Mouse (Mus musculus) layer of hippocampus, postnatal 36 days (tissue): ENCODE data around the gene Arhgef33. TPM values are rescaled to one million over a fixed set of nuclear protein-coding genes. Genes with fewer than 3 reads are reported as not detected.
"Not testable (repeated sequence)": the region's sequence is repeated elsewhere in the genome, so short reads cannot be mapped to it uniquely, and the experiment has no call there.

Experiments used
- DNase-seq, 2 experiments: peaks; one replicate each; pipeline ENCODE4 v3.0.0; 2022
- total RNA-seq, 2 experiments: library from RNA; stranded (reverse); gene quantifications; 2 replicates each; pipeline ENCODE4 v1.2.3; 2021

Arhgef33 gene
- total RNA-seq, 2 experiments from 2014 or later: 2.3 to 3.3 TPM

DNA sequence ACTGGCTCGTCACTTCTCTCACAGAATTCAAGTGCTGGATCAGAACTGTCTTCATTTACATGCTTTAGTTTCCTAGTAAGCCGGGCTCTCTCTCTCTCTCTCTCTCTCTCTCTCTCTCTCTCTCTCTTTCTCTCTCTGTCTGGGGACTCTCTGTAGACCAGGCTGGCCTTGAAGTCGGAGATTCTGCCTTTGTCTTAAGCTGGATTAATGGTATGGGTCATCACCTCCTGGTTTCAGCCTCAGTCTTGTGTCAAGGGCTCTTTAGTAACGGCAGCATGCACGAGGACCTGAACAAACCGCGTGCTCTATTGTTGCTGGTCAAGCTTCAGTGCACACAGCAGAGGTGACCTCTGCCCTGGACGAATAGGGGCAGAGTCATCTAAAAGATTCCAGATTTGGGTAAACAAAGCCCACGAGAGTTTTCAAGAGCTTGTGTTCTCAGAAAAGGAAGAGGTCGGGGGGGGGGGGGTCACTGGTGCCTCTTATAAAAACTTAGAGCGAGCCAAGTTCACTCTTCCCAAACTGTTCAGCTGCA, 39.5 kb downstream of the Arhgef33 start:
- no peak for DNase-seq

DNA sequence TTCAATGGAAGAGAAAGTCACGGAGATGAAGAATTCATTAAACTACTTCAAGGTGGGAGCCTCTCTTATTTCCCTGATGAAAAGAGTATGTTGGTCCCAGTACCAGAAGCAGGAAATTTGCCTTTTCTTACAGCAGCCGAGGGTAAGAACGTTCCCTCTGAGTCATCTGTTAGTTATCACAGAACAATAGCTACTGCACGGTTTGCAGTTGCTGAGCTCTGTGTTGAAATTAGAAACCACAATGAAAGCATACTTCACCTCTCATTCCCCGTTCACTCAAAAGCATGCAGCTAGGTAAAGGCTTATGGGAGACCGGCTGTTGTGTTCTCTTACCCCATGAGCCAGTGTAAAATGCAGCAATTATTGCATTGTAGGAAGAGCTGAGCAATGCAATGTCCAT, 40.0 kb downstream of the Arhgef33 start:
- no peak for DNase-seq

- DNase-seq: no peak
Measured at GRCm38 (mm10) chr17:80360245-80360644, 53.0 kb downstream of the Arhgef33 start.

- DNase-seq: no peak
Measured at GRCm38 (mm10) chr17:80367276-80367675, 60.1 kb downstream of the Arhgef33 start.

DNA sequence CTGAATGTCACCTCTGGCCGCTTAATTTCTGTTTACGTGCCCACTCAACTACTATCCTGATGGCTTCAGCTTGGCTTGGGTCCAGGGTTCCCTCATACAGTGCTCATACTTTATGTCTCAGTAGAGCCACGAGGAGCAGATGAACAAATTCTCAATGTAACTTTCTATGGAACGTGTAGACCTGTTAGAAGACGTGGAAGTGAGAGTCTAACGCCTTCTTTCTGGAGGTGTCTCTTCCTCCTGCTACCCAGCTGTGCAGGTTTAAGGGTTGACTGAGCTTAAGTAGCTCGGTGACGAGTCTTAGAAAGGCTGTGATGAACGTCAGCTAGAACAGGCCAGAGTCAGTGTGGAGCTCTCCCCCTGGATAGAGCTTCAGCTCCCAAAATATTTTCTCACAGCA, 61.4 kb downstream of the Arhgef33 start:
- no peak for DNase-seq

DNA sequence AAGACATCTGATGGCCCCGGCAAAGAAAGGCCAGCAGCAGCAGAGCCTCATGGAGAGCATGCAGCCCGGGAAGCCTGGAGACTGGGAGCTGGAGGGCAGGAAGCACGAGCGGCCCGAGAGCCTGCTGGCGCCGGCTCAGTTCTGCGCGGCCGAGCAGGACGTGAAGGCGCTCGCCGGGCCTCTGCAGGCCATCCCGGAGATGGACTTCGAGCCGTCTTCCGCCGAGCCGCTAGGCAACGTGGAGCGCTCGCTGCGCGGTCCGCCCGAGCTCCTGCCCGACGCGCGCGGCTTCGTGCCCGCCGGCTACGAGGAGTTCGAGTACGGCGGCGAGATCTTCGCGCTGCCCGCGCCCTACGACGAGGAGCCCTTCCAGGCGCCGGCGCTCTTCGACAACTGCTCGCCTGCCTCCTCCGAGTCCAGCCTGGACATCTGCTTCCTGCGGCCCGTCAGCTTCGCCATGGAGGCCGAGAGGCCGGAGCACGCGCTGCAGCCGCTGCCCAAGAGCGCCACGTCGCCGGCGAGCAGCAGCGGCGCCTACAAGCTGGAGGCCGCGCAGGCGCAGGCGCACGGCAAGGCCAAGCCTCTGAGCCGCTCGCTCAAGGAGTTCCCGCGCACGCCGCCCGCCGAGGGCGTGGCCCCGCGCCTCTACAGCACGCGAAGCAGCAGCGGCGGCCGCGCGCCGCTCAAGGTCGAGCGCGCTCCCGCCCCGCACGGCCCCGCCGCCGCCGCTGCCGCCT, 66.0 kb downstream of the Arhgef33 start, which contains the start of gene Gm10190:
Gene Gm10190, minus strand, starts transcription at position 553 of the 737 bp plus-strand sequence.
- peak; percentile 82 to 84 for DNase-seq

DNA sequence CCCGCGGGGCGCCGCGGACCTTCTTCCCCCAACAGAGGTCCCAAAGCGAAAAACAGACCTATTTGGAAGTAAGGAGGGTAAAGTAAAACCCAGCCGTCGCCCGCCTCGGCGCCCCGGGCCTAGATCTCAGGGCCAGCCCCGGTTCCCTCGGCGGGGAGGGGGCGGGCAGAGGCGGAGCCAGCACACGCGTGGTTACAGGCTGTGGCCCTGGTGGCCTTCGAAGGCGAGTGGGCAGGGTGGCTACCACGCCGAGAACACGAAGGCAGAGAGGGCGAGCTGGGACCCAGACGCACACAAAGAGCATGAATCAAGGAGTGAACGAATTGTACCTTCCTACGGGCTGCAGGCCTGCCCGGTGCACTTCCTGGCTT, 66.5 kb downstream of the Arhgef33 start:
- DNase-seq: no peak

- not testable (repeated sequence) for DNase-seq
Measured at GRCm38 (mm10) chr17:80378386-80378785, 71.2 kb downstream of the Arhgef33 start.

DNA sequence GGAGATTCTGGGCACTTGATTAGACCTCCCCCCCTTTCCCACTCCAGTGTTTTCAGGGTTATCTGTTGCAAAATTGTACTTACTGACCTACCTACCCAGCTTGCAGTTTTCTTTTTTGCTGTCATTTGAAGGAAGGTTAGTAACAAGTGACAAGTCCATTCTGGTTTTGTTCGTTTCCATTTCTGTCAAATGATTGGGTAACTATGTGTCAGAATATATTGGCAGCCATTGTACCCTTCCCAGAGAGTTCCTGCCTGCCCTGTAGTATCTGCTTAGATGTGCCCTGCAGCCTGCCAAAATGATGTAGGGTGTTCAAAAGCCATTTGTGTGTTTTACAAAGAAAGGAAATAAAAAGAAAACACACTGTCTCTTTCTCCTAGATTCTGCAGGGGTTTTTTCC, 78.5 kb downstream of the Arhgef33 start:
- no peak for DNase-seq

DNA sequence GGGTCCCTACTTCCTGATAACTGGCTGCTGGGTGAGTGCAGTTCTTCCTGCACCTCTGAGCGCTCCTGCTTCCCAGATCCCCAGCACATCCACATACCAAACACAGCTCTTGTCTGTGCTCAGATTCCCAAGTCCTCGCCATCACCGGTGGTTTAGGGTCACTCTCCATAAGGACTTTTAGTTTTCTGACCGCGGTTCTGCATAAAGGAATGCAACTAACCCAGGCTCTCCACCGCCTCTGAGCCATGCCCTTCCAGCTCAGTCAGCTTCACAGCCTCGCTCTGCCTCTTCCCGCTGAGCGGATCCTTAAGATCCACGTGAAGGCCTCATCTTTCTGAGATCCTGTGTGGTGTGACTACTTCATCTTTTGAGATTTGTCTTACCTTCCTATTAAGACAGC, 82.8 kb downstream of the Arhgef33 start:
- no peak for DNase-seq

DNA sequence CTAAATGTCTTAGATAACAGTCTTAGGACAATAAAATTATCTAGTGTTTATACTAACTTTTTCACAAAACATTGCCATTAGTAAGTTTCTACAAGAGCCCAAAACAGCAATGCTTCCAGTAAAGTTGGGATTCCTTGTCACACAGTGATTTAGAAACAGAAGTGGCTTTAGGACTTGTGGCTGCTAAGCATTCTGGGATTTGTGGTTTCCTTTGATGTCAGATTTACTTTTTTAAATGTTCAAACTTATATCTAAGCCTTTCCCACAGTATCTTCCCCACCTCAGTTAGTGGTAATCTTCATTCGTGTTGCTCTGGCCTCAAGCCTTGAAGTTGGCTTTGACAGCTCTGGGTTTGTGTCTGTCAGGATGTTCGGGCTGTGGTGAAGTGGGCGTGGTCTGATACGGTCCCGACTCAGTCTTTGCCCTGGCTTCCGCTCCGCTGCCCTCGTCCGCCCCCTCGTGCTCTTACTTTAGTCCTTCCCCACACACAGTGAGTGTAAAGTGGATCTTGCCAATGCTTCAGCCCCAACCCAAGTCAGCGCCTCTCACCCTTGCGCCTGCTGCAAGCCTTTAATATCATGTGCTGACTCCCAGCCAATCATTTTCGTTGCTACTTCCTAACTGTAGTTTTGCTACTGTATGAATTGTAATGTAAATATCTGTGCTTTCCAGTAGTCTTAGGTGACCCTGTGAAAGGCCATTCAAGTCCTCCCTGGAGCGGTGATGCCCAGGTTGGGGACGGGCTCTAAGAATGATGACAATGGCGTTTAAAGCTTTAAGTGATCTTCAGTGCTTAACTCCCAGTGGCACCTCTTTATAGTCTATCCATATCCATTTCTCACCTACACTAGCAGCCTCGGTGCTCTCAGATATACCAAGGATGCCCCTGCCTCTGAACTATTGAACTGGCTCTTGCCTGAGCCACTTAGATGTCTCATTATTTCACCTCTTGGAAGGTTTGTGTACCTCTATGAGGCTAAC, 84.5 kb downstream of the Arhgef33 start:
- peak; percentile 14 to 27 for DNase-seq

DNA sequence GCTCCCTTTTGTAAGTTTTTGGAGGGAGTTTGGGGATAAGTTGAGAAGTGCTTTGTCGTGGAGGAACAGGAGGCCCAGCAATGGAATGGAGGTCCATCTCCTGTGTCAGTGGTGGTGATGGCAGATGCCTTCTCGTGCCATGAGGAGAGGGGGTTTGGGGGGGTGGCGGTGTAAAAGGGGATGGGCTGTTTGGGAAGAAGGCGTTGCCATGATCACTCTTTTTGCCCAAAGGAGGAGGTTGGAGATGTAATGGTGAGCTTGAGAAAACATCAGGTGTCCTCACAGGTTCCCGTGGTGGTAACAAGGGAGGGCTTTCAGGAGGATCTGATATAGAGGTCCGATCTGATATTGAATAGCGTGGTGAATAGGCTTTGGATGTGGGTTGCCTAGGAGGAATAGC, 91.0 kb downstream of the Arhgef33 start:
- no peak for DNase-seq

DNA sequence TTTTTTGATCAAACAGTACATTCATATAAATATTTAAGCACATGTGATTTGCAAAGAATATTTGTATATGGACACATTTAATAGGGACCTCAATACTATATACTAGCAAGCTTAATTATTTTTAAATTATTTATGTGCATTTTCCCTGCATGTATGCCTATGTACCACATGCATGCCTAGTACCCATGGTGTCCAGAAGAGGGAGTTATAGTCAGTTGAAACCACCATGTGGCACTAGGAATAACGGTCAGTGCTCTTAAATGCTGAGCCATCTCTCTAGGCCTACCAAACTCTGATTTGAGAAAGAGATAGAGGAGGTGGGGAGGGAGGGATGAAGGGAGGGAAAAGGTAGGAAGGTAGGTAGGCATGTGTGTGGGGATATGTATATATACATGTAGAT, 104.0 kb downstream of the Arhgef33 start:
- DNase-seq: no peak

GRCm38 (mm10) chr17:80418572-80419210, 111.5 kb downstream of the Arhgef33 start:
- DNase-seq: no peak

- no peak for DNase-seq
Measured at GRCm38 (mm10) chr17:80420998-80421397, 113.8 kb downstream of the Arhgef33 start.

- DNase-seq: no peak
Measured at GRCm38 (mm10) chr17:80426171-80426570, 119.0 kb downstream of the Arhgef33 start.

DNA sequence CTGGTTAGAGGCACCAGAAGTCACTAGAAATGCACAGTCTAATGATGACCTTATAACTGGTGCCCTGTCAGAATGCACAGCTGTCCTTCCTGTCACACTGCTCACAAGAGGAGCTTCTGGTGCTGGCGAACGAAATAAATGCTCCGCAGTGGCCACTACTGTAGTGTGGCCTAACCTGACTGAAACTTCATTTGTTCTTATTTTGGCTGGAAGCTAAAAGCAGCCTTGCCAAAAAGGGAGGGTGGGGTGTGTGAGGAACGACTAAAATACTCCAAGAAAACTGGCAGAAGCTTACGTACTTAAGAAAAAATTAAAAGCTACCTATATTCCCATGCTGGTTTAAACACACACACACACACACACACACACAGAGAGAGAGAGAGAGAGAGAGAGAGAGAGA, 119.7 kb downstream of the Arhgef33 start:
- DNase-seq: no peak

DNA sequence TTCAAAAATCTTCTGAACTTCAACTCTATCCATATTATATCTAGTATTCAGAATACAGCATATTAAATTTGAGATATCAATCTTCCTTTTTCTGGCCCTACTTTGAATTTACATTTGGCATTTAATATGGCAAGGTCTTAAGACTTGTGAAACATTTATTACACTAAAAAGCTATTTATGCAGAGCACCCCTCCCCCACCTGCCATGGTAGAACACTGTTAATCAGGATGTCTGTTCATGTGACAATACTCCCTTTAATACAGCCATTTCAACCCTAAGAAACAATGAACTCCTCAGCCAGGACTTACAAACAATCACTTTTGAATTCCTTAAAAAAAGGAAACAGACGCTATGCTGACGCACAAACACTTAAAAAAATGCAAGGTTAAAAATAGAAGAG, 120.8 kb downstream of the Arhgef33 start:
- no peak for DNase-seq

DNA sequence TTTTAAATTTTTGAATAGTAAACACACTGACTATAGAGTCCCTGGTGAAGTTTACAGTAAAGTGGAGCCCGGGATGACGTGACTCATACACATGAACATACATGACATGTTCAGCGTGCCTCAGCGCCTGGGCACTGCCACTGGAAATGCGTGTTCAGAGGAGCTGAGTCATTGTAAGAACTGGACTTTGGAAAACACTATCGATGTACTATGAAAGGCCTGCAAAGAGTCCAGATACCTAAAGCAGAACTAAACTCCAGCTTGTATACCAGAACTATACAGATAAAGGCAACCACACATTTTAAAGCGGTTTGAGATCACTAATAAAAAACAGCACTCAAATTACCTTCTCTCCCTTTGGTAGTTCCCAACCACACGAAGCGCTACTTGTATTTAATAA, 124.8 kb downstream of the Arhgef33 start:
- no peak for DNase-seq

GRCm38 (mm10) chr17:80434430-80434829, 127.2 kb downstream of the Arhgef33 start:
- DNase-seq: peak in 1 of 2 experiments; percentile 31

GRCm38 (mm10) chr17:80435680-80436079, 128.5 kb downstream of the Arhgef33 start:
- no peak for DNase-seq

DNA sequence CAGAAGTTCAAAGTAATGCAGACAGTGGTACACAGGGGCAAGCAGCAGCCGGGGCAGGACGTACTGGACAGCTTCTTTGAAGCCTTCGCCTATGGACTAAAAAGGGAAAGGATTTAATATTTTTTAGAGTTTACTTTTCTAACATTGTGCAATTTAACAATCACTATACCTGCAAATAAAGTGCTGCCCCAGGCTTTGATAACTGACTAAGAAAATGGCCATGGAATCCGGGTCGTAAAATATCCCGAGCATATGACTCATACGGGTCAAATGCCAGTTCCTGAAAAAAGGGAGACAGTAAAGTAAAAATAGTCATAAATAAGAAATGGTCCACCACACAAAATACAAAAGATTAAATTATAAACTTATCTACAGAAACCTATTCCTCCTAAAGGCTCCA, 138.2 kb downstream of the Arhgef33 start:
- no peak for DNase-seq

DNA sequence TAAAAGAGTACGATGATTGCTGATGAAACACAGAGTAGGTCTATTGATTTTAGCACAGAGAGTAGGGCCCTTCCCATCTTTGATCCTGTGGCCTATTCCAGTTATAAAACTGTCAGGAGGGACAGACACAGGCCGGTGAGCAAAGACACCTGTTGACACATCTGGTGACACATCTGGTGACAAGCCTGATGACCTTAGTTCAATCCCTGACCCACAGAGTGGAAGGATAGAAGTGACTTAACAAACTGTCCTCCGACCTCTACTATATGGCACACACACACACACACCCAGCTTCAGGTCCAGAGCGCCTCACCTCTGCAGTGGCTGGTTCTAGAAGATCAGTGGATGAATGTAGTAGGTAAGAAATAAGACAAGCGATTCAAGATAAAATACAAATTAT, 139.3 kb downstream of the Arhgef33 start:
- no peak for DNase-seq
